Mouse (Mus musculus): ENCODE results near the gene Scn8a. TPM values are rescaled to one million over a fixed set of nuclear protein-coding genes. Genes with fewer than 3 reads are reported as not detected.

Scn8a gene
- polyA plus RNA-seq, 1 experiment = 0.20 TPM

- 31% methylated on average over 26 of the region's 26 CpGs for WGBS
- TF ChIP-seq POLR2A (IDR thresholded peaks at IDR 0.05; ENCODE audit: control insufficient read depth, extremely low read depth, insufficient read depth, low read length, poor library complexity) = no peak
- TF ChIP-seq CTCF (IDR thresholded peaks at IDR 0.05; ENCODE audit: borderline replicate concordance, control insufficient read depth, extremely low read depth, insufficient read depth, low read length, poor library complexity) = no peak
- Histone ChIP-seq H3K4me3 (ENCODE audit: control insufficient read depth, insufficient read depth, low read length) (no peak overlapping the region), H3K27ac (ENCODE audit: control insufficient read depth, insufficient read depth, low read length) (no peak overlapping the region), H3K4me1 (replicated peaks; ENCODE audit: control insufficient read depth, insufficient read depth, low read length) (no peaks in the 10 kb centered on the region), H3K36me3 (ENCODE audit: control insufficient read depth, insufficient read depth, low read length) (no peaks in the 10 kb centered on the region), H3K27me3 (ENCODE audit: control insufficient read depth, insufficient read depth, low read length) (peaks cover 14% of the 10 kb centered on the region)
- DNase-seq = no peak
Observed at GRCm38 (mm10) chr15:101076071-101077000, 206.7 kb downstream of the Scn8a start.

GRCm38 (mm10) chr15:101077001-101077812 lies 207.5 kb downstream of the Scn8a start:
- no peak overlapping the region for H3K4me3 ChIP-seq (ENCODE audit: control insufficient read depth, insufficient read depth, low read length)
- H3K27me3 ChIP-seq (ENCODE audit: control insufficient read depth, insufficient read depth, low read length) = peaks cover 14% of the 10 kb centered on the region
- H3K36me3 ChIP-seq (ENCODE audit: control insufficient read depth, insufficient read depth, low read length) = no peaks in the 10 kb centered on the region
- TF ChIP-seq POLR2A (IDR thresholded peaks at IDR 0.05; ENCODE audit: control insufficient read depth, extremely low read depth, insufficient read depth, low read length, poor library complexity) (no peak), CTCF (IDR thresholded peaks at IDR 0.05; ENCODE audit: borderline replicate concordance, control insufficient read depth, extremely low read depth, insufficient read depth, low read length, poor library complexity) (no peak)
- H3K27ac ChIP-seq (ENCODE audit: control insufficient read depth, insufficient read depth, low read length) = no peak overlapping the region
- no peak for DNase-seq
- no peaks in the 10 kb centered on the region for H3K4me1 ChIP-seq (replicated peaks; ENCODE audit: control insufficient read depth, insufficient read depth, low read length)
- WGBS = 13% methylated on average over 34 of the region's 34 CpGs

- DNase-seq = no peak
- peak within 1 kb of the TSS; percentile 38 for H3K4me3 ChIP-seq (ENCODE audit: control insufficient read depth, insufficient read depth, low read length)
- no peak within 1 kb of the TSS for H3K27ac ChIP-seq (ENCODE audit: control insufficient read depth, insufficient read depth, low read length)
- no peak for TF ChIP-seq CTCF (IDR thresholded peaks at IDR 0.05; ENCODE audit: borderline replicate concordance, control insufficient read depth, extremely low read depth, insufficient read depth, low read length, poor library complexity)
- H3K4me1 ChIP-seq (replicated peaks; ENCODE audit: control insufficient read depth, insufficient read depth, low read length) = no peaks in the 10 kb centered on the region
- H3K36me3 ChIP-seq (ENCODE audit: control insufficient read depth, insufficient read depth, low read length) = no peaks in the 10 kb centered on the region
- WGBS = 2% methylated on average over 83 of the region's 96 CpGs
- H3K27me3 ChIP-seq (ENCODE audit: control insufficient read depth, insufficient read depth, low read length) = peaks cover 14% of the 10 kb centered on the region
Observed at GRCm38 (mm10) chr15:101077813-101078730, 208.4 kb downstream of the Scn8a start, which contains the start of gene Fignl2. Fignl2 (minus strand) TSS chr15:101078567.

GRCm38 (mm10) chr15:101078731-101079156 lies 209.1 kb downstream of the Scn8a start:
- H3K27ac ChIP-seq (ENCODE audit: control insufficient read depth, insufficient read depth, low read length) = no peak overlapping the region
- no peaks in the 10 kb centered on the region for H3K4me1 ChIP-seq (replicated peaks; ENCODE audit: control insufficient read depth, insufficient read depth, low read length)
- no peak for DNase-seq
- H3K36me3 ChIP-seq (ENCODE audit: control insufficient read depth, insufficient read depth, low read length) = no peaks in the 10 kb centered on the region
- H3K27me3 ChIP-seq (ENCODE audit: control insufficient read depth, insufficient read depth, low read length) = peaks cover 14% of the 10 kb centered on the region
- WGBS = 10% methylated on average over 30 of the region's 30 CpGs
- H3K4me3 ChIP-seq (ENCODE audit: control insufficient read depth, insufficient read depth, low read length) = peak overlapping the region; percentile 38
- TF ChIP-seq POLR2A (IDR thresholded peaks at IDR 0.05; ENCODE audit: control insufficient read depth, extremely low read depth, insufficient read depth, low read length, poor library complexity) (no peak), CTCF (IDR thresholded peaks at IDR 0.05; ENCODE audit: borderline replicate concordance, control insufficient read depth, extremely low read depth, insufficient read depth, low read length, poor library complexity) (no peak)

- DNase-seq = no peak
- no peak overlapping the region for H3K4me3 ChIP-seq (ENCODE audit: control insufficient read depth, insufficient read depth, low read length)
- 92% methylated on average over 9 of the region's 9 CpGs for WGBS
- no peaks in the 10 kb centered on the region for H3K4me1 ChIP-seq (replicated peaks; ENCODE audit: control insufficient read depth, insufficient read depth, low read length)
- no peak overlapping the region for H3K27ac ChIP-seq (ENCODE audit: control insufficient read depth, insufficient read depth, low read length)
- H3K27me3 ChIP-seq (ENCODE audit: control insufficient read depth, insufficient read depth, low read length) = peaks cover 14% of the 10 kb centered on the region
- H3K36me3 ChIP-seq (ENCODE audit: control insufficient read depth, insufficient read depth, low read length) = no peaks in the 10 kb centered on the region
- TF ChIP-seq POLR2A (IDR thresholded peaks at IDR 0.05; ENCODE audit: control insufficient read depth, extremely low read depth, insufficient read depth, low read length, poor library complexity) (no peak), CTCF (IDR thresholded peaks at IDR 0.05; ENCODE audit: borderline replicate concordance, control insufficient read depth, extremely low read depth, insufficient read depth, low read length, poor library complexity) (no peak)
Observed at GRCm38 (mm10) chr15:101080031-101080520, 210.4 kb downstream of the Scn8a start.
